Mouse (Mus musculus) lung, postnatal 10 days (tissue): ENCODE data around the gene Mpv17l2.

Experiments used
- DNase-seq: peaks from one replicate; pipeline ENCODE4 v3.0.0; 2021

The Mpv17l2 gene

GRCm38 (mm10) chr8:70760775-70761406, at the start of gene Mpv17l2:
Mpv17l2 (minus strand) TSS chr8:70760946.
- DNase-seq: peak; percentile 99

- no peak for DNase-seq
Observed at GRCm38 (mm10) chr8:70808955-70809701, 48.4 kb upstream of the Mpv17l2 start.

GRCm38 (mm10) chr8:70808239-70808638, 47.5 kb upstream of the Mpv17l2 start, which contains the start of gene Il12rb1:
Il12rb1 (plus strand) TSS chr8:70808449.
- no peak for DNase-seq

GRCm38 (mm10) chr8:70807304-70807703, 46.6 kb upstream of the Mpv17l2 start:
- no peak for DNase-seq

- DNase-seq: peak; percentile 56
Observed at GRCm38 (mm10) chr8:70806541-70806940, 45.8 kb upstream of the Mpv17l2 start.

GRCm38 (mm10) chr8:70804481-70805206, 43.9 kb upstream of the Mpv17l2 start, which contains the start of gene Mast3:
Mast3 (minus strand) TSS chr8:70805054.
- DNase-seq: peak; percentile 93

GRCm38 (mm10) chr8:70803761-70804480, 43.2 kb upstream of the Mpv17l2 start:
- peak; percentile 64 for DNase-seq

GRCm38 (mm10) chr8:70802786-70803510, 42.2 kb upstream of the Mpv17l2 start:
- DNase-seq: no peak

- no peak for DNase-seq
Observed at GRCm38 (mm10) chr8:70801830-70802229, 41.1 kb upstream of the Mpv17l2 start.

GRCm38 (mm10) chr8:70801156-70801555, 40.4 kb upstream of the Mpv17l2 start:
- DNase-seq: no peak

- DNase-seq: no peak
Observed at GRCm38 (mm10) chr8:70800648-70801047, 39.9 kb upstream of the Mpv17l2 start.

- peak; percentile 61 for DNase-seq
Observed at GRCm38 (mm10) chr8:70798281-70798680, 37.5 kb upstream of the Mpv17l2 start.

- peak; percentile 94 for DNase-seq
Observed at GRCm38 (mm10) chr8:70797081-70798070, 36.6 kb upstream of the Mpv17l2 start.

GRCm38 (mm10) chr8:70796403-70797080, 35.8 kb upstream of the Mpv17l2 start:
- DNase-seq: no peak

GRCm38 (mm10) chr8:70795370-70795769, 34.6 kb upstream of the Mpv17l2 start:
- no peak for DNase-seq

GRCm38 (mm10) chr8:70794215-70794614, 33.5 kb upstream of the Mpv17l2 start:
- no peak for DNase-seq

GRCm38 (mm10) chr8:70792700-70793099, 32.0 kb upstream of the Mpv17l2 start:
- DNase-seq: peak; percentile 83

GRCm38 (mm10) chr8:70791975-70792691, 31.4 kb upstream of the Mpv17l2 start:
- peak; percentile 98 for DNase-seq

GRCm38 (mm10) chr8:70791294-70791701, 30.6 kb upstream of the Mpv17l2 start:
- DNase-seq: peak; percentile 72

- no peak for DNase-seq
Observed at GRCm38 (mm10) chr8:70790846-70791245, 30.1 kb upstream of the Mpv17l2 start.
